In the genomic region with DNA sequence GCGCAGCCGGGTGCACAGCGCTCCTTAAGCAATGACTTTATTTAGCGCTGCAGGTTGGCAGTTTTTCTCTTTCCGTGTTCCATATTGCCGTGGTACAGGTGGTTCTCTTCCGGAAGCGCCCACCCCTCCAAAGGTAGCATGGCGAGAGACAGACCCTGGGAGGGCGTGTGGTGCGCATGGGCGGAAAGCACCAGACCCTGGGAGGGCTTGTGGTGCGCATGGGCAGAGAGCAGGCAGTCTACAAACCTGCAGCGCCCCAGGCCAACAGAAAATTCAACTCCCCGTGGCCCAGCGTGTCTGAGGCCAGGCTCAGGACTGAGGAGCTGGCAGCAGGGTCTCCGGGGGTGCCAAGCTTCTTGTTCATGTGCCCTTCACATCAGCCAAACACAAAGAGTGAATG, we compare ENCODE assay signal across 15 mouse cellular contexts. TPM values are rescaled to one million over a fixed set of nuclear protein-coding genes. Genes with fewer than 3 reads are reported as not detected.
DNase-seq lines count a peak whose midpoint lies in the region; ATAC-seq and TF ChIP-seq lines count a peak whose summit lies in the region.
"Had no signal": no experiment of that assay in that cellular context is flagged by ENCODE, and none has a peak within 500 bp of the region (broad histone marks: within the 10 kb centered on the region; RNA-seq: fewer than 3 reads in every experiment).

No protein-coding gene starts in this region.

- H3K4me3 ChIP-seq in heart, embryonic 16.5 days (ENCODE audit: low read length), result peak overlapping the region; percentile 13
- H3K4me3 ChIP-seq in E14TG2a.4 (replicated peaks; ENCODE audit: low read length), result peak overlapping the region; percentile 75

- no peaks in the 10 kb centered on the region for H3K36me3 ChIP-seq in heart, embryonic 16.5 days (ENCODE audit: control insufficient read depth, insufficient read depth)
- H3K36me3 ChIP-seq in E14TG2a.4 (ENCODE audit: insufficient read depth, low read length), result peaks cover 33% of the 10 kb centered on the region

- no peaks in the 10 kb centered on the region for H3K9me3 ChIP-seq in heart, embryonic 16.5 days (replicated peaks; ENCODE audit: control insufficient read depth, low read length)
- no peaks in the 10 kb centered on the region for H3K9me3 ChIP-seq in E14TG2a.4 (ENCODE audit: low read length)

- peaks cover 7% of the 10 kb centered on the region for H3K4me1 ChIP-seq in heart, embryonic 16.5 days (ENCODE audit: control insufficient read depth, insufficient read depth, low read length)
- peaks cover 95% of the 10 kb centered on the region for H3K4me1 ChIP-seq in E14TG2a.4 (replicated peaks; ENCODE audit: low read depth, low read length)

- no peak for DNase-seq in heart, postnatal 25 days (ENCODE audit: low spot score)
- peak; percentile 74 for DNase-seq in 416B (ENCODE audit: low read depth)
- DNase-seq in layer of hippocampus, postnatal 25 days (ENCODE audit: extremely low spot score in 1 of 2, low spot score in 1 of 2), result no peak
- no peak for DNase-seq in testis, postnatal 10 days (ENCODE audit: low spot score)
- DNase-seq: retina, postnatal 1 day; spleen, adult 18-20 months had no signal

- H3K27me3 ChIP-seq in heart, embryonic 16.5 days (ENCODE audit: control insufficient read depth, insufficient read depth, low read length), result no peaks in the 10 kb centered on the region
- H3K27me3 ChIP-seq in E14TG2a.4 (ENCODE audit: insufficient read depth, low read length), result no peaks in the 10 kb centered on the region

- H3K9ac ChIP-seq in heart, embryonic 16.5 days (ENCODE audit: low read length), result no peak overlapping the region
- H3K9ac ChIP-seq: hindbrain, embryonic 14.5 days had no signal

- no peak for TF ChIP-seq CTCF in E14TG2a.4 (conservative IDR thresholded peaks at IDR 0.05; ENCODE audit: low read length)

- H3K4me2 ChIP-seq in heart, embryonic 16.5 days (ENCODE audit: low read depth, low read length), result peak overlapping the region; percentile 39
- H3K4me2 ChIP-seq: hindbrain, embryonic 14.5 days; midbrain, embryonic 11.5 days had no signal

- no peak for ATAC-seq in heart, embryonic 16.5 days (replicated peaks; ENCODE audit: extremely low read depth, insufficient read depth, low FRiP score)
- ATAC-seq in inflammation-experienced regulatory T-cells, adult 6 months, result peak; percentile 18

- WGBS in heart, embryonic 16.5 days, result 68% methylated on average over 17 of the region's 17 CpGs

- no peak overlapping the region for H3K27ac ChIP-seq in heart, embryonic 16.5 days (ENCODE audit: low read length)
- H3K27ac ChIP-seq: hindbrain, embryonic 14.5 days had no signal

- intact Hi-C loops in heart, postnatal 25 days (cut with DNase I), result no loop called here

RNA-seq across cellular contexts. Expression of gene Fbxo31, which starts 7.8 kb away (rescaled TPM):
- polyA plus RNA-seq in heart, embryonic 16.5 days (2015; fragmentation: Nextera tagmentation; extraction: Ambion mirVana), result 10.8 and 11.8 TPM in 2 replicates
- 100 to 1,000 TPM in 1 of 2 experiments, 10 to 100 TPM in 1; 93.0 to 105 TPM for total RNA-seq in heart, postnatal 25 days (2021)
- 1 to 10 TPM; 2.1 to 2.2 (median 2.2) TPM for polyA plus RNA-seq in inflammation-experienced regulatory T-cells, adult 6 months (2017; shearing (Covaris generic))
- total RNA-seq in layer of hippocampus, postnatal 25 days (2021), result 100 to 1,000 TPM; 107 to 113 TPM

RNA-seq across cellular contexts. Expression of gene Map1lc3b, which starts 19.4 kb away (rescaled TPM):
- 203 and 251 TPM in 2 replicates for polyA plus RNA-seq in heart, embryonic 16.5 days (2015; fragmentation: Nextera tagmentation; extraction: Ambion mirVana)
- total RNA-seq in heart, postnatal 25 days (2021), result 100 to 1,000 TPM; 231 to 247 TPM
- polyA plus RNA-seq in inflammation-experienced regulatory T-cells, adult 6 months (2017; shearing (Covaris generic)), result 100 to 1,000 TPM; 453 to 467 (median 467) TPM
- total RNA-seq in layer of hippocampus, postnatal 25 days (2021), result 100 to 1,000 TPM; 160 to 197 TPM

RNA-seq across cellular contexts. Expression of gene 1700018B08Rik, which starts 26.7 kb away (rescaled TPM):
- not detected in 2 replicates for polyA plus RNA-seq in heart, embryonic 16.5 days (2015; fragmentation: Nextera tagmentation; extraction: Ambion mirVana)
- total RNA-seq in heart, postnatal 25 days (2021), result not detected
- not detected for polyA plus RNA-seq in inflammation-experienced regulatory T-cells, adult 6 months (2017; shearing (Covaris generic))
- not detected for total RNA-seq in layer of hippocampus, postnatal 25 days (2021)
- total RNA-seq: left cerebral cortex, postnatal 36 days; MEL had no signal
- polyA plus RNA-seq: hindbrain, embryonic 14.5 days; kidney, embryonic 14.5 days; midbrain, embryonic 11.5 days; neural tube, embryonic 11.5 days had no signal
